Mouse (Mus musculus): Measurements from ENCODE around the gene Tecpr1. TPM values are rescaled to one million over a fixed set of nuclear protein-coding genes. Genes with fewer than 3 reads are reported as not detected.

The Tecpr1 gene
- total and polyA plus RNA-seq, 3 experiments = 6.9 to 20.1 (median 10.8) TPM

Other genes with a start within 250 kb of the Tecpr1 start
- gene Ccz1, start 208.7 kb downstream of the Tecpr1 start, total RNA-seq (2014; fragmentation: Nextera tagmentation) = 107 and 116 TPM in 2 replicates
- gene Ccz1, start 208.7 kb downstream of the Tecpr1 start, total RNA-seq (2017) = 107 and 113 TPM in 2 replicates
- gene Ccz1, start 208.7 kb downstream of the Tecpr1 start, polyA plus RNA-seq (2012) = 50.9 and 68.7 TPM in 2 replicates
- not detected in 2 replicates for gene Ocm, start 196.9 kb downstream of the Tecpr1 start, total RNA-seq (2014; fragmentation: Nextera tagmentation)
- gene Ocm, start 196.9 kb downstream of the Tecpr1 start, total RNA-seq (2017) = not detected in 2 replicates
- not detected in 2 replicates for gene Ocm, start 196.9 kb downstream of the Tecpr1 start, polyA plus RNA-seq (2012)
- gene Lmtk2, start 123.2 kb downstream of the Tecpr1 start, total RNA-seq (2014; fragmentation: Nextera tagmentation) = 26.1 and 29.0 TPM in 2 replicates
- 10.6 and 11.7 TPM in 2 replicates for gene Lmtk2, start 123.2 kb downstream of the Tecpr1 start, total RNA-seq (2017)
- gene Lmtk2, start 123.2 kb downstream of the Tecpr1 start, polyA plus RNA-seq (2012) = 8.5 and 9.3 TPM in 2 replicates
- gene Bhlha15, start 33.3 kb downstream of the Tecpr1 start, total RNA-seq (2014; fragmentation: Nextera tagmentation) = 3.2 and 3.5 TPM in 2 replicates
- gene Bhlha15, start 33.3 kb downstream of the Tecpr1 start, total RNA-seq (2017) = 0.35 and 0.44 TPM in 2 replicates
- 1.4 and 1.5 TPM in 2 replicates for gene Bhlha15, start 33.3 kb downstream of the Tecpr1 start, polyA plus RNA-seq (2012)
- gene Bri3, start 20.8 kb upstream of the Tecpr1 start, total RNA-seq (2014; fragmentation: Nextera tagmentation) = 33.0 and 37.6 TPM in 2 replicates
- 60.2 and 63.4 TPM in 2 replicates for gene Bri3, start 20.8 kb upstream of the Tecpr1 start, total RNA-seq (2017)
- 58.1 and 75.9 TPM in 2 replicates for gene Bri3, start 20.8 kb upstream of the Tecpr1 start, polyA plus RNA-seq (2012)
- not detected in 2 replicates for gene Baiap2l1, start 134.5 kb upstream of the Tecpr1 start, total RNA-seq (2014; fragmentation: Nextera tagmentation)
- 0.11 TPM in 1 of 2 replicates, not detected in the other for gene Baiap2l1, start 134.5 kb upstream of the Tecpr1 start, total RNA-seq (2017)
- not detected in 2 replicates for gene Baiap2l1, start 134.5 kb upstream of the Tecpr1 start, polyA plus RNA-seq (2012)